Mouse (Mus musculus): Measurements from ENCODE around the gene Cfap61. TPM values are rescaled to one million over a fixed set of nuclear protein-coding genes. Genes with fewer than 3 reads are reported as not detected.
A peak's percentile ranks its signal among the peaks of the same experiment; 100 is the strongest.

Gene Cfap61
- total RNA-seq, 2 experiments from 2014 or later: 3.5 to 3.6 TPM

- no peak for DNase-seq (ENCODE audit: extremely low spot score in 1 of 2, low spot score in 2 of 2)
- intact Hi-C loops (cut with DNase I): no loop called here
- Histone ChIP-seq H3K27ac (no peak overlapping the region), H3K4me3 (no peak overlapping the region)
- TF ChIP-seq CTCF (IDR thresholded peaks at IDR 0.05): no peak
Measured at GRCm38 (mm10) chr2:145952726-145953125, 18.1 kb downstream of the Cfap61 start.

- DNase-seq (ENCODE audit: extremely low spot score in 1 of 2, low spot score in 2 of 2): no peak
- intact Hi-C loops (cut with DNase I): loop anchor here (2.0 to 5.0 kb wide), 3 partner anchors 256 to 655 kb away; no protein-coding TSS in a partner anchor
- no peak overlapping the region for H3K4me3 ChIP-seq
- TF ChIP-seq CTCF (IDR thresholded peaks at IDR 0.05): no peak
- no peak overlapping the region for H3K27ac ChIP-seq
Measured at GRCm38 (mm10) chr2:145955844-145956243, 21.3 kb downstream of the Cfap61 start.

DNA sequence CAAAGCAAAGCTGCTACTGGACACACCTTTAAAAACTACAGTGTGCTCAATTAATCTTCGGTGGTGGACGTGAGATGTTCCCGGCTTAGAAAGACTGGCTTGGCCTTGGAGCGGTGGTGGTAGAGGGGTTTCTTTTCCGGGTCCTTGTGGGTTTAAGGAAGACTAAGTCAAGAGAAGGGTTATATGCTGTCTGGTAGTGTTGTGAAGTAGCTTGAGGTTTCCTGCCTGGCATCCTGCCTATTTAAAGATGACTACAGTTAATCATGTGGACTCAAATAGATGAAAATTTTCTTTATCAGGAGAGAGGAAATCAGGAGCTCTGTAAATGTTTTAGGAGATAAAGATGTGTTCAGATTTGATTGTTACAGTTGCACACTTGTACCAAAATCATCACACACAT lies 21.7 kb downstream of the Cfap61 start:
- TF ChIP-seq CTCF (IDR thresholded peaks at IDR 0.05): no peak
- H3K27ac ChIP-seq: no peak overlapping the region
- no peak overlapping the region for H3K4me3 ChIP-seq
- DNase-seq (ENCODE audit: extremely low spot score in 1 of 2, low spot score in 2 of 2): no peak
- intact Hi-C loops (cut with DNase I): loop anchor here (2.0 to 5.0 kb wide), 3 partner anchors 256 to 654 kb away; no protein-coding TSS in a partner anchor

DNA sequence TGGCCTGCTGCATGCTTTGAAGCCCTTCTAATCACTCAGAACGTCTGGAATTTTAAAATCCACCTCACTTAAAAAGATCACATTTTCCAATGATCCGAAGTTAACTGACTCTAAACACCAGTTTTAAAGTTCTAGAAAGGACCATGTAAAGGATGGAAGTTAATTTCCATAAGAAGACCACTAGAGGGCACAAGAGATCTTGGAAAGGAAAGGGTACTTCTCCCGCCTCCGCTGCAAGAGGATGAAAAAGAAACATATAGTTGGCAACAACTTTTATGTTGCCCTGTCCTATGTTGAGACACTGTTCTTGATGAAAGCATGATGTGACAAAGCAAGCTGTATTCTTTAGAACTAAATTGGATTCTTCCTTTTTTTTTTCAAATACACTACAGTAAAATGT lies 22.9 kb downstream of the Cfap61 start:
- Histone ChIP-seq H3K4me3 (no peak overlapping the region), H3K27ac (no peak overlapping the region)
- peak; percentile 86 for TF ChIP-seq CTCF (IDR thresholded peaks at IDR 0.05)
- intact Hi-C loops (cut with DNase I): loop anchor here (1.0 to 5.0 kb wide), 4 partner anchors 255 to 653 kb away; no protein-coding TSS in a partner anchor
- no peak for DNase-seq (ENCODE audit: extremely low spot score in 1 of 2, low spot score in 2 of 2)

DNA sequence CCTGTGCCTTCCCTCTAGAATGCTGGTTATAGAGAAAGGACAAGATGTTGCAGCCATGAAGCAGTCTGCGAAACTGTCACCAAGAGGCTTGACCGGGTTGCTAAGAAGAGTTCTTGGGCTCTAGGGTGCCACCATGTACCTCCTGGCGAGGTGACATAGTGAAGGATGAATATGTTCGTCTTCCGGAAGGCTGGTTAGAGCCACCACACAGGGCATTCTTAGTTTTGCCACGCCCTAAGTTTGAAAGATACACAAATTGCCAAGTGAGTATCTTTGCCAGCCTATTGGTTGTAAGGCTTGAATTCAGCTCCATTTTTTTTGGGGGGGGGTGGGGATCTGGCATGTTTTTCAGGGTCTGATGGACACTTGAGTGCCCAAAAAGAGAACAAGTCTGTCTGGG lies 23.5 kb downstream of the Cfap61 start:
- Histone ChIP-seq H3K27ac (no peak overlapping the region), H3K4me3 (no peak overlapping the region)
- no peak for DNase-seq (ENCODE audit: extremely low spot score in 1 of 2, low spot score in 2 of 2)
- intact Hi-C loops (cut with DNase I): loop anchor here (5.0 kb wide), 1 partner anchor 254 kb away; no protein-coding TSS in a partner anchor
- no peak for TF ChIP-seq CTCF (IDR thresholded peaks at IDR 0.05)

DNA sequence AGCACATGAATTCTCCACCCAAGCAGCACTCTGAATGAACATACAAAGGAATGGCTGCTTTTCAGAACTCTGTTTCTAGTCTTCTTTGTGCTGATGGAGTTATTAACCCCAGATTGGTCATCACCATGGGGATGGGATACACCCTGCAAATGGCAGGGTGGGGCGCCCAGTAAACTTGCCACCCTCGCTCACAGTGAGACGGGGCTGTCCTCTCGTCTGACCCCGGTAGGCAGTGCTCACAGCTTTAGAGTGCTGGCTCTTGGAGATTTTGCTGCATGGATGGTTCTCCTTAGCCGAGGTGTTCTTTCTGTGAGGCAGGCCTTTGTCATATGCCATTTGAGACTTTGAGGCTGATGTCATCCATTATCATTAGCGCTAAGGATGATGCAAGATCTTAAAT lies 24.0 kb downstream of the Cfap61 start:
- DNase-seq (ENCODE audit: extremely low spot score in 1 of 2, low spot score in 2 of 2): no peak
- intact Hi-C loops (cut with DNase I): loop anchor here (5.0 kb wide), 1 partner anchor 254 kb away; no protein-coding TSS in a partner anchor
- no peak overlapping the region for H3K27ac ChIP-seq
- no peak for TF ChIP-seq CTCF (IDR thresholded peaks at IDR 0.05)
- H3K4me3 ChIP-seq: no peak overlapping the region

DNA sequence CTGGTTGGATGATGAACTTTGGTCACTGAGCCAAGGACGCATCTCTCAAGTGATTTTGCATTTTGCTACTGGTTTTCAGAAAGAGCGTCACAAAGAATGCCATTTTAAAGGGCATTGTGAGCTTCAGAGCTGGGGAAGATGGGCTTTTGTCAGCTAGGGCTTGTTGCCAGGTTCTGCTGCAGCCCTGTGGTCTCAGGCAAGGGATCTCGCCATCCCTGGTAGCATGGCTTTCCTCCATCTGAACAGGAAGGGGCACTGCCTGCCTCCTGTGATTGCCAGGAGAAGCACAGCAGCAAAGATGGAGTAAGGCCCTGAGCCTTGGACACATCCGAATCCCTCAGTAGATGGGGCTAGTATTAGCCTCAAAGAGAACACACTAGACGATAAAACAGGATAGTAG lies 27.3 kb downstream of the Cfap61 start:
- H3K4me3 ChIP-seq: no peak overlapping the region
- no peak for TF ChIP-seq CTCF (IDR thresholded peaks at IDR 0.05)
- intact Hi-C loops (cut with DNase I): no loop called here
- no peak overlapping the region for H3K27ac ChIP-seq
- no peak for DNase-seq (ENCODE audit: extremely low spot score in 1 of 2, low spot score in 2 of 2)

- H3K4me3 ChIP-seq: no peak overlapping the region
- TF ChIP-seq CTCF (IDR thresholded peaks at IDR 0.05): no peak
- no peak for DNase-seq (ENCODE audit: extremely low spot score in 1 of 2, low spot score in 2 of 2)
- intact Hi-C loops (cut with DNase I): no loop called here
- H3K27ac ChIP-seq: no peak overlapping the region
Measured at GRCm38 (mm10) chr2:145970751-145971150, 36.2 kb downstream of the Cfap61 start.

DNA sequence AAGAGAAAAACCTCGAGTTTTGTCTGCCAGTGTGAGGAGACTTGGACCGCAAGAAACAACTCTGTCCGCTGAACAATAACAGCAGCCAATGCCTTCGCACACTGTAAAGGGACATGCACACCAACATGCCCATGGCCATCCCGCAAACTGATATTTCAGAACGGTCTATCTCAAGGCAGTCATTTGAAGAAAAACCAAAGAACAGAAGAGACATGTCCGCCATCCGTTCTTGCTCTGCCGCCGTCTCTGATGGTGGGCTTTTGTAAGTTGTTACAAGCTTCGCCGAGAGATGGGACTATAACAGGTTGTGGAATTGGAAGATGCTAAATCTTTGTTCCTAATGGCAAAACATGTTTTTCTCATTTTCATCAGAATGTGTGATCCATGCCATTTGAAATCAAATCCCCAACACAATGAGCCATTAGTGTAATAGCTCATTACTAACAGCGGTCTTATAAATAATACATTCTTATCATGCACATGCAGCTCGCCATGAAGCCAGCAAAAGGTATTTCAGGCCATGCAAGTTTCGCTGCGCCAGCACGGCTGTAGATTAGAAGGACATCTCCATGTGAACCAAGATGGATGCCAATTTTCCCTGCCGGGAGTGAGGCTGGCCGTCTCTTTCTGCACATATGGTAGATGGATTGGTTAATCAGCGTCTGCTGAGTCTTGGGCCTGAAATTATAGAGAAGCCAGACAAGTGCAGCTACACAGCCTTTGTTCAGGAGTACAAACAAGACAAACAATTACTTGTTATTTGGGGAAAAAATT lies 36.8 kb downstream of the Cfap61 start:
- no peak for DNase-seq (ENCODE audit: extremely low spot score in 1 of 2, low spot score in 2 of 2)
- H3K27ac ChIP-seq: no peak overlapping the region
- no peak overlapping the region for H3K4me3 ChIP-seq
- intact Hi-C loops (cut with DNase I): no loop called here
- TF ChIP-seq CTCF (IDR thresholded peaks at IDR 0.05): no peak

DNA sequence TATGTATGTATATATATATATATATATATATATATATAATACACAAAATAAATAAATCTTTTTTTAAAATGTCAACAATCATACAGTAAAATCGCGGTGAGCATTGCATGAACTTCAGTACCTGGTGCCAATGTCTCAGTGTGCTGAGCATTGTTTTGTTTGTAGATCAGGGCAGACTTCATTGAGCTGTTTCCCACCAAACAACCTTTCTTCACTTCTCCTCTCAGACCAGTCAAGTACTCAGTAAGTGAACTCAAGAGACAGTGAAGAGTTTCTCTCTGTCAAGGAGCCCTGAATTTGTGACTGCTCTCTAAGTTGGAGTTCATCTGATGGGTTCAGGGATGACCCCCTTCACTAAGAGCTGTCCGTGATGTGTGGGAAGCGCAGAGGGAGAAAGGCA lies 38.0 kb downstream of the Cfap61 start:
- intact Hi-C loops (cut with DNase I): no loop called here
- H3K27ac ChIP-seq: no peak overlapping the region
- no peak for TF ChIP-seq CTCF (IDR thresholded peaks at IDR 0.05)
- H3K4me3 ChIP-seq: no peak overlapping the region
- no peak for DNase-seq (ENCODE audit: extremely low spot score in 1 of 2, low spot score in 2 of 2)

DNA sequence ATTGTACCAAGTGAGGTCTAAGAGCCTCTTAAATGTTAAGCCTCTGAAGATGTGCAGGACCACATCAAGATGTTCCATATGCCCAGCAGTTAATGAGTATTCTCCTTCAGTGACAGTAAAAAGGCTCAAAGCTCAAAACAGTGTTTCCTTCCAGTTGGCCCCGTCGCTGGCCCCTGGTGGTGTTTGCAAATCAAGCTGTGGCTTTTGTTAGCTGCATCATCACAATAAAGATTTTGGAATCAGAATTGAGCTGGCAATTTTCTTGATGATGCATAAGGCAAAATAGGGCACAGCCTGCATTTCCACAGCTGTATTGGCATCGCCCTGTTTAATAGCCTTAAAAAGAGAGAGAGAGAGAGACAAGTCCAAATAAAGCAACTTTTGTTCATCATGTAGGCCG lies 45.0 kb downstream of the Cfap61 start:
- H3K4me3 ChIP-seq: no peak overlapping the region
- intact Hi-C loops (cut with DNase I): no loop called here
- no peak for TF ChIP-seq CTCF (IDR thresholded peaks at IDR 0.05)
- no peak for DNase-seq (ENCODE audit: extremely low spot score in 1 of 2, low spot score in 2 of 2)
- no peak overlapping the region for H3K27ac ChIP-seq

GRCm38 (mm10) chr2:145980881-145981280 lies 46.3 kb downstream of the Cfap61 start:
- intact Hi-C loops (cut with DNase I): no loop called here
- DNase-seq (ENCODE audit: extremely low spot score in 1 of 2, low spot score in 2 of 2): no peak
- no peak overlapping the region for H3K4me3 ChIP-seq
- TF ChIP-seq CTCF (IDR thresholded peaks at IDR 0.05): no peak
- H3K27ac ChIP-seq: no peak overlapping the region

DNA sequence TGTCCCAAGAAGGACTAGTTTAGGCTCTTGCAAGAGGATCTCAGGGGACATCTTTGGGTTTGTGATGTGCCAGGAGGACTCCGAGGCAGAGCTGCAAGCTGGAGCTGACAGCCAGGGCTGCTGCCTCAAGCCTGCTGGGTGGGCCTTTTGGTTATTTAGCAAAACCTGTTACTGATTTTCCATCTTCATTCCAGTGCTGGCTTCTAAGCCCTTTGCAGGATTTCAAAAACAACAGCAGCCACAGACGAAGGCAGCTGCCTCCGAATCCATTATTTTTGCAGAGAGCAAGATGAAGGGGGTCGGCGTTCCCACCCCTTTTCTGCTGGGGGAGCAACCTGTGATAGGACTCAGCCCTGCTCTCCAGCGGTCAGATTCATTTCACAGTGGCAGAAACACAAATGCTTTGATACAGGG lies 47.1 kb downstream of the Cfap61 start:
- intact Hi-C loops (cut with DNase I): no loop called here
- no peak overlapping the region for H3K4me3 ChIP-seq
- no peak overlapping the region for H3K27ac ChIP-seq
- no peak for TF ChIP-seq CTCF (IDR thresholded peaks at IDR 0.05)
- DNase-seq (ENCODE audit: extremely low spot score in 1 of 2, low spot score in 2 of 2): no peak
